Mouse (Mus musculus) forebrain, embryonic 10.5 days (tissue): Measurements from ENCODE around the gene Arid1a. TPM values are rescaled to one million over a fixed set of nuclear protein-coding genes. Genes with fewer than 3 reads are reported as not detected.

Source experiments
- DNase-seq: peaks from one replicate; pipeline ENCODE4 v3.0.0-alpha.2; 2017; ENCODE audit warnings: low spot score; ENCODE audit errors: extremely low spot score
- H3K27ac ChIP-seq: fragments of 300-500 bp; sonication (generic); 2 replicates; pipeline ENCODE4 v1.5.1; 2016; ENCODE audit warnings: mild to moderate bottlenecking
- H3K27me3 ChIP-seq: fragments of 300-500 bp; sonication (generic); 2 replicates; pipeline ENCODE4 v1.6.1; 2016; ENCODE audit warnings: mild to moderate bottlenecking; ENCODE audit not compliant: poor library complexity, severe bottlenecking
- H3K36me3 ChIP-seq: fragments of 300-500 bp; sonication (generic); replicated peaks from 2 replicates; pipeline ENCODE4 v1.6.1; 2016; ENCODE audit warnings: mild to moderate bottlenecking, moderate library complexity
- H3K4me1 ChIP-seq: fragments of 300-500 bp; sonication (generic); 2 replicates; pipeline ENCODE4 v1.6.1; 2016
- H3K4me3 ChIP-seq: fragments of 300-500 bp; sonication (generic); 2 replicates; pipeline ENCODE4 v1.5.1; 2016; ENCODE audit warnings: mild to moderate bottlenecking, moderate library complexity
- H3K9me3 ChIP-seq: fragments of 300-500 bp; sonication (generic); 2 replicates; pipeline ENCODE4 v1.6.1; 2016; ENCODE audit warnings: mild to moderate bottlenecking, moderate library complexity
- WGBS: fragments of 180-500 bp; shearing (Covaris S2); methylation state at CpG from one replicate; pipeline ENCODE4 v1.1.7; 2016; 5-methylcytosine and 5-hydroxymethylcytosine counted together
- polyA plus RNA-seq: library from polyadenylated mRNA; unstranded; fragments of >200 nt; fragmentation: Nextera tagmentation; extraction: Ambion mirVana; gene quantifications from 2 replicates; pipeline ENCODE4 v1.2.1, GENCODE M21; 2016

Arid1a gene
- polyA plus RNA-seq, 1 experiment from 2014 or later, result 38.8 TPM

DNA sequence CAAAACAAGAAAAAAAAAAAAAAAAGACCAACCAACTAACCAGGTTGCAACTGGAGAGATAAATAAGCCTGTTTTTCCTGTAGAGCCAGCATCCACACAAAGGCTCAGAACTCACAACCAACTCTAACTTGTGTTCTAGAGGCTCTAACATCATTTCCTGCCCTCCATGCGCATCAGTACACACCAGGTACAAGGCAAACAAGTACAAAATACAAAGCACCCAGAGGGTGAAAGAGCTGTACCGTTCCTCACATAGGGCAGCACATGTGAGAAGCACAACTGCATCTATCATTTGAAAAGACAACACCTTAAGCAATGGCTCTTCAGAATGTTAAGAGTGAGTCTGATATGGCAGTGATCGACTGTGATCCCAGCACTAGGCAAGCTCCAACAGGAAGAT, 36.8 kb downstream of the Arid1a start:
- H3K9me3 ChIP-seq, result no peaks in the 10 kb centered on the region
- no peak overlapping the region for H3K4me3 ChIP-seq
- no peak overlapping the region for H3K27ac ChIP-seq
- no peaks in the 10 kb centered on the region for H3K27me3 ChIP-seq
- H3K36me3 ChIP-seq, result peaks cover 100% of the 10 kb centered on the region
- 0 out of 2 replicates have a peak, but pooled peaks cover 3% of the 10 kb centered on the region for H3K4me1 ChIP-seq
- WGBS, result 92% methylated on average over 3 of the region's 3 CpGs
- DNase-seq, result no peak

DNA sequence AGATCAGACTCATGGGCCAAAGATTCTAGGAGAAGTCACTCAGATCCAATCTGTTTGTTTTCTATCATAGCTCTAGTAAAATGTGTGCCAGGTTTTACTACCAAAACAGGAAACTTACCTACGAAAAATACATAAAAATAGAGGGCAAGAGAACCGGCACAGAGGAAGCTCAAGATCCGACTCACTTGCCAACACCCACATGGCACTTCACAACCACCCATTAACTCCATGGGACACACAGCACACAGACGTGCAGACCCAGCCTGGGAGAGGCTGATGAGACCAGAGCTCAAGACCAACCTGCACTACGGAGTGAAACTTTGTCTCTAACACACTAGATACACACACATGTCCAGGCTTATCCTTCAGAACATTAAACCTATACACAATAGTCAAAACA, 43.8 kb downstream of the Arid1a start:
- H3K36me3 ChIP-seq, result peaks cover 97% of the 10 kb centered on the region
- no peaks in the 10 kb centered on the region for H3K27me3 ChIP-seq
- no peak overlapping the region for H3K4me3 ChIP-seq
- 94% methylated on average over 5 of the region's 5 CpGs for WGBS
- no peak for DNase-seq
- peaks cover 26% of the 10 kb centered on the region for H3K4me1 ChIP-seq
- H3K27ac ChIP-seq, result no peak overlapping the region
- no peaks in the 10 kb centered on the region for H3K9me3 ChIP-seq

GRCm38 (mm10) chr4:133711307-133712076, 45.1 kb downstream of the Arid1a start:
- H3K36me3 ChIP-seq, result peaks cover 97% of the 10 kb centered on the region
- DNase-seq, result no peak
- H3K4me1 ChIP-seq, result peaks cover 37% of the 10 kb centered on the region
- H3K27ac ChIP-seq, result no peak overlapping the region
- no peaks in the 10 kb centered on the region for H3K27me3 ChIP-seq
- WGBS, result 91% methylated on average over 6 of the region's 6 CpGs
- H3K4me3 ChIP-seq, result no peak overlapping the region
- no peaks in the 10 kb centered on the region for H3K9me3 ChIP-seq

- H3K4me3 ChIP-seq, result no peak overlapping the region
- H3K4me1 ChIP-seq, result peaks cover 38% of the 10 kb centered on the region
- no peak overlapping the region for H3K27ac ChIP-seq
- no peak for DNase-seq
- no peaks in the 10 kb centered on the region for H3K27me3 ChIP-seq
- peaks cover 97% of the 10 kb centered on the region for H3K36me3 ChIP-seq
- no peaks in the 10 kb centered on the region for H3K9me3 ChIP-seq
- 41% methylated on average over 2 of the region's 2 CpGs for WGBS
Measured at GRCm38 (mm10) chr4:133709395-133709794, 47.2 kb downstream of the Arid1a start.

DNA sequence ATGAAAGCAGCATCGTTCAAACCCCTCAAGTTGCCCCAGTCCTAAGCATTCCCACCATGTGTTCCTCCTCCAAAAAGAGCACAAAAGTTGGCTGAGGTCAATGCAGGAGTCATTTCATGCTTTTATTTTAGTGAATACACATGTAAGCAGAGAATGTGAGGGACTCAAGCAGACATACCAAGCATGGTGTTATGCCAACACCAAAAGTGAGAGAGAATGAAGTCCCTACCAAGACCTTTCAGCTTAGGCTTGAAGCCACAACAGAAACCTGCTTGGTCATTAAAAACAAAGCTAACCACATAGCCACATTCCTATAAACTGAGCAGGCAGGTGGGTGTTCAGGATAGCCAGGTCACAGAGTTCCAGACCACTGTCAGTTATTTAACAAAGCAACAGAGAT, 49.1 kb downstream of the Arid1a start:
- Histone ChIP-seq H3K4me1 (peaks cover 38% of the 10 kb centered on the region), H3K36me3 (peaks cover 97% of the 10 kb centered on the region), H3K27ac (no peak overlapping the region; the same call in 1 of the 2 replicates), H3K9me3 (no peaks in the 10 kb centered on the region), H3K4me3 (no peak overlapping the region), H3K27me3 (no peaks in the 10 kb centered on the region)
- DNase-seq, result no peak
- 72% methylated on average over 1 of the region's 1 CpGs for WGBS

DNA sequence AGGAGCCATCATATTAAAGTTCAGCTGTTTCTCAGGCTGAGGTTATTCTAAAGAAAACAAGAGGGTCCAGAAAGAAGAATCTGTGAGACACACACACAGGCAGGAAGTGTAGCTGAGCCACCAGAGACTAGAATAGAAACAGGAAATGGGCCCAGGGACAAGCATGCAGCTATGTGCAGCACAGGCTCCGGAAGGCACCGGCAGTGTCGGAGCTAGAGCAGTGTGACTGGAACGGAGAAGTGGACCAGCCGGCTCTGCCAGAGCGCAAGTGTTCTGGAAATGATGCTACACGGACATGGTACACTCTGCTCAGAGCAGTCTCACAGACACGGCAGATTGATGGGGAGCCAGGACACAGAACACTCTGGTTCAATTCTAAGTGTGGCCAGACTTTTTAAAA, 49.6 kb downstream of the Arid1a start:
- 67% methylated on average over 8 of the region's 8 CpGs for WGBS
- peaks cover 38% of the 10 kb centered on the region for H3K4me1 ChIP-seq
- peak overlapping the region; percentile 15; the same call in 1 of the 2 replicates for H3K27ac ChIP-seq
- H3K36me3 ChIP-seq, result peaks cover 97% of the 10 kb centered on the region
- no peak overlapping the region for H3K4me3 ChIP-seq
- H3K27me3 ChIP-seq, result no peaks in the 10 kb centered on the region
- DNase-seq, result no peak
- no peaks in the 10 kb centered on the region for H3K9me3 ChIP-seq

DNA sequence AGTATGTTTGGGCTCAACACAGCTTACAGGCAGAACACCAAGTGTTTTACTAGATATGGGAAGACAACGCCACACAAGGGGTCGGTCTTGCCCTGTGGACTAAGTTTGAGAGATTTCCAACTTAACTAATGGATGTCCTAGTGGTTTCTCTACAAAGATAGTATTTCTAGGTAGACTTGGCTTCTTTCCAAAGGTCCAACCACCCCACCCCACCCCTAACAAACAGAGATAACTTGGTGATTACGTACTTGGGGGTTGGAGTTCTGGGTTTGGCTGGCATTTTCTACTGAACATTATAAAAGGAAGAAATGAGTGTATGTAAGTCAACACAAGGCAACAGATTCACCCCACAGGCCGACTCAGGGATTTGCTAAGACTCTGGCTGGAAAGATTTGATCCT, 51.5 kb downstream of the Arid1a start:
- no peak overlapping the region for H3K27ac ChIP-seq
- H3K36me3 ChIP-seq, result peaks cover 98% of the 10 kb centered on the region
- DNase-seq, result no peak
- peaks cover 35% of the 10 kb centered on the region for H3K4me1 ChIP-seq
- no peaks in the 10 kb centered on the region for H3K27me3 ChIP-seq
- H3K9me3 ChIP-seq, result no peaks in the 10 kb centered on the region
- H3K4me3 ChIP-seq, result no peak overlapping the region
- WGBS, result 92% methylated on average over 4 of the region's 4 CpGs

- peaks cover 100% of the 10 kb centered on the region for H3K36me3 ChIP-seq
- no peak for DNase-seq
- H3K4me3 ChIP-seq, result no peak overlapping the region
Measured at GRCm38 (mm10) chr4:133700905-133701368, 55.6 kb downstream of the Arid1a start.

GRCm38 (mm10) chr4:133695363-133695762, 61.2 kb downstream of the Arid1a start:
- no peaks in the 10 kb centered on the region for H3K27me3 ChIP-seq
- 93% methylated on average over 3 of the region's 3 CpGs for WGBS

More at GRCm38 (mm10) chr4:133700905-133701368, 55.6 kb downstream of the Arid1a start:
- WGBS, result 94% methylated on average over 11 of the region's 11 CpGs
- Histone ChIP-seq H3K27ac (no peak overlapping the region), H3K4me1 (no peaks in the 10 kb centered on the region), H3K27me3 (no peaks in the 10 kb centered on the region), H3K9me3 (no peaks in the 10 kb centered on the region)

GRCm38 (mm10) chr4:133690252-133690651, 66.3 kb downstream of the Arid1a start:
- Histone ChIP-seq H3K36me3 (peaks cover 100% of the 10 kb centered on the region), H3K4me3 (no peak overlapping the region)

More at GRCm38 (mm10) chr4:133695363-133695762, 61.2 kb downstream of the Arid1a start:
- DNase-seq, result no peak
- no peaks in the 10 kb centered on the region for H3K9me3 ChIP-seq
- no peak overlapping the region for H3K27ac ChIP-seq
- no peaks in the 10 kb centered on the region for H3K4me1 ChIP-seq
- peaks cover 100% of the 10 kb centered on the region for H3K36me3 ChIP-seq
- H3K4me3 ChIP-seq, result no peak overlapping the region

GRCm38 (mm10) chr4:133688417-133689067, 68.0 kb downstream of the Arid1a start:
- 93% methylated on average over 7 of the region's 7 CpGs for WGBS
- no peak overlapping the region for H3K27ac ChIP-seq
- H3K36me3 ChIP-seq, result peaks cover 100% of the 10 kb centered on the region
- no peak for DNase-seq
- no peak overlapping the region for H3K4me3 ChIP-seq
- H3K4me1 ChIP-seq, result no peaks in the 10 kb centered on the region
- H3K9me3 ChIP-seq, result no peaks in the 10 kb centered on the region
- H3K27me3 ChIP-seq, result no peaks in the 10 kb centered on the region

More at GRCm38 (mm10) chr4:133690252-133690651, 66.3 kb downstream of the Arid1a start:
- 73% methylated on average over 5 of the region's 5 CpGs for WGBS
- H3K4me1 ChIP-seq, result no peaks in the 10 kb centered on the region
- no peaks in the 10 kb centered on the region for H3K9me3 ChIP-seq
- no peak overlapping the region for H3K27ac ChIP-seq
- no peaks in the 10 kb centered on the region for H3K27me3 ChIP-seq
- no peak for DNase-seq

DNA sequence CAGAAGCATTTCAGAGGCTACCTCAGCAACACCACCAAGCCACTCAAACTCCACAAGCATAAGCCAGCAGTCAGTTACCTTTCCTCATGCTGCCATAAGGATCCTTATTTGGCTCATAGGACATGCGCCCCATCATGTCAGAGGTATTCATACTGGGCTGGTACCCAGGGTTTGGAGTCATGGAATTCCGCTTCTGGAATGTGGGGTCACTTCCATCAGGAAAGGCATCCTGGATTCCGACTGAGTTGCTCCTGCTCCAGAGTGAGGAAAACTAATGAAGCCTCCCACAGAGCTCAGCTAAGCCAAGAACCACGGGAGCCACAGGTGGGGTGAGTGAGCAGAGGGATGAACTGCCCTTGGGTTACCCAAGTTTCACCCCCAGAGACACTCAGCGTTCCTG, 69.4 kb downstream of the Arid1a start:
- H3K9me3 ChIP-seq, result no peaks in the 10 kb centered on the region
- WGBS, result 90% methylated on average over 5 of the region's 5 CpGs

GRCm38 (mm10) chr4:133686512-133686911, 70.1 kb downstream of the Arid1a start:
- Histone ChIP-seq H3K27ac (no peak overlapping the region), H3K27me3 (no peaks in the 10 kb centered on the region), H3K9me3 (no peaks in the 10 kb centered on the region), H3K4me1 (no peaks in the 10 kb centered on the region), H3K36me3 (peaks cover 100% of the 10 kb centered on the region), H3K4me3 (no peak overlapping the region)
- WGBS, result 93% methylated on average over 11 of the region's 11 CpGs
- DNase-seq, result no peak

More for the DNA sequence above, 69.4 kb downstream of the Arid1a start:
- H3K4me3 ChIP-seq, result no peak overlapping the region
- no peak overlapping the region for H3K27ac ChIP-seq
- peaks cover 100% of the 10 kb centered on the region for H3K36me3 ChIP-seq
- no peaks in the 10 kb centered on the region for H3K27me3 ChIP-seq
- no peaks in the 10 kb centered on the region for H3K4me1 ChIP-seq
- DNase-seq, result no peak
